Comparison of ENCODE assay signal across 8 mouse cellular contexts in genomic region chr11:101171721-101172433, GRCm38 (mm10). TPM values are rescaled to one million over a fixed set of nuclear protein-coding genes. Genes with fewer than 3 reads are reported as not detected.
DNase-seq lines count a peak whose midpoint lies in the region; ATAC-seq and TF ChIP-seq lines count a peak whose summit lies in the region.

No protein-coding gene starts in this region.

- peaks cover 56% of the 10 kb centered on the region for H3K4me1 ChIP-seq in G1E (ENCODE audit: insufficient read depth, low read depth, low read length)
- H3K4me1 ChIP-seq in bone marrow macrophage, adult 2 months (ENCODE audit: control insufficient read depth, insufficient read depth, low read length): peaks cover 33% of the 10 kb centered on the region
- peaks cover 34% of the 10 kb centered on the region for H3K4me1 ChIP-seq in forebrain, embryonic 14.5 days (ENCODE audit: control insufficient read depth, insufficient read depth, low read length)
- peaks cover 59% of the 10 kb centered on the region for H3K4me1 ChIP-seq in lung, embryonic 16.5 days (replicated peaks; ENCODE audit: control insufficient read depth, insufficient read depth, low read length)
- H3K4me1 ChIP-seq in olfactory bulb, adult 2 months (ENCODE audit: control insufficient read depth, insufficient read depth, low read length): peaks cover 47% of the 10 kb centered on the region

- DNase-seq in G1E (ENCODE audit: low spot score): peak; percentile 47
- DNase-seq in forebrain, embryonic 14.5 days (ENCODE audit: low spot score): peak; percentile 92
- peak; percentile 77 to 80 for DNase-seq in heart, postnatal 36 days
- DNase-seq in layer of hippocampus, adult 9-11 months: peak; percentile 61

- ATAC-seq in G1E (ENCODE audit: extremely low read depth, insufficient number of reproducible peaks, low FRiP score, poor library complexity, severe bottlenecking): no peak
- peak; percentile 65 for ATAC-seq in forebrain, embryonic 14.5 days
- ATAC-seq in lung, embryonic 16.5 days (ENCODE audit: low read depth): peak; percentile 73
- no peak for ATAC-seq in inflammation-experienced regulatory T-cells, adult 6 months

- H3K9me3 ChIP-seq in G1E (replicated peaks): 0 out of 2 replicates have a peak, but pooled peaks cover 2% of the 10 kb centered on the region
- H3K9me3 ChIP-seq in forebrain, embryonic 14.5 days (replicated peaks; ENCODE audit: control insufficient read depth, low read length): no peaks in the 10 kb centered on the region
- H3K9me3 ChIP-seq in lung, embryonic 16.5 days (ENCODE audit: control insufficient read depth, low read length): no peaks in the 10 kb centered on the region

- peak overlapping the region; percentile 71 for H3K4me3 ChIP-seq in G1E (ENCODE audit: low read depth, low read length)
- peak overlapping the region; percentile 57 for H3K4me3 ChIP-seq in bone marrow macrophage, adult 2 months (ENCODE audit: insufficient read depth, low read length)
- peak overlapping the region; percentile 73 for H3K4me3 ChIP-seq in forebrain, embryonic 14.5 days (ENCODE audit: low read depth, low read length)
- peak overlapping the region; percentile 68 for H3K4me3 ChIP-seq in lung, embryonic 16.5 days (ENCODE audit: low read length)
- H3K4me3 ChIP-seq in olfactory bulb, adult 2 months (ENCODE audit: insufficient read depth, low read depth, low read length): peak overlapping the region; percentile 46

- peaks cover 79% of the 10 kb centered on the region for H3K27me3 ChIP-seq in G1E (ENCODE audit: insufficient read depth, low read length)
- peaks cover 62% of the 10 kb centered on the region for H3K27me3 ChIP-seq in forebrain, embryonic 14.5 days (replicated peaks; ENCODE audit: control insufficient read depth, insufficient read depth, low read length)
- peaks cover 22% of the 10 kb centered on the region for H3K27me3 ChIP-seq in lung, embryonic 16.5 days (ENCODE audit: control insufficient read depth, insufficient read depth, low read depth, low read length)

- under 1% methylated on average over 31 of the region's 31 CpGs for WGBS in forebrain, embryonic 14.5 days
- WGBS in lung, embryonic 16.5 days: under 1% methylated on average over 31 of the region's 31 CpGs
- WGBS in olfactory bulb, adult 2 months: under 1% methylated on average over 31 of the region's 31 CpGs

- H3K36me3 ChIP-seq in G1E (replicated peaks): peaks cover 6% of the 10 kb centered on the region
- H3K36me3 ChIP-seq in forebrain, embryonic 14.5 days (ENCODE audit: control insufficient read depth, insufficient read depth, low read length): peaks cover 10% of the 10 kb centered on the region
- H3K36me3 ChIP-seq in lung, embryonic 16.5 days (ENCODE audit: control insufficient read depth, insufficient read depth, low read length): peaks cover 13% of the 10 kb centered on the region

- H3K9ac ChIP-seq in forebrain, embryonic 14.5 days (ENCODE audit: low read length): peak overlapping the region; percentile 32; the same call in 1 of the 2 replicates
- H3K9ac ChIP-seq in lung, embryonic 16.5 days (ENCODE audit: low read length): peak overlapping the region; percentile 67

- H3K4me2 ChIP-seq in forebrain, embryonic 14.5 days (ENCODE audit: low read length): peak overlapping the region; percentile 79
- H3K4me2 ChIP-seq in lung, embryonic 16.5 days (ENCODE audit: low read depth, low read length): peak overlapping the region; percentile 82

- TF ChIP-seq CTCF in G1E (IDR thresholded peaks at IDR 0.05; ENCODE audit: low read depth, low read length): no peak
- no peak for TF ChIP-seq CTCF in bone marrow macrophage, adult 2 months (IDR thresholded peaks at IDR 0.05; ENCODE audit: low read depth, low read length)
- no peak for TF ChIP-seq CTCF in olfactory bulb, adult 2 months (IDR thresholded peaks at IDR 0.05; ENCODE audit: insufficient read depth, low read depth, low read length)

- intact Hi-C loops in heart, postnatal 36 days (cut with DNase I): loop anchor here (5.0 kb wide), 1 partner anchor 205 kb away; no protein-coding TSS in a partner anchor

- TF ChIP-seq POLR2A in bone marrow macrophage, adult 2 months (IDR thresholded peaks at IDR 0.05; ENCODE audit: borderline replicate concordance, low read depth, low read length): no peak
- no peak for TF ChIP-seq POLR2A in olfactory bulb, adult 2 months (IDR thresholded peaks at IDR 0.05; ENCODE audit: insufficient read depth, low read depth, low read length)

- peak overlapping the region; percentile 37 for H3K27ac ChIP-seq in bone marrow macrophage, adult 2 months (ENCODE audit: insufficient read depth, low read depth, low read length)
- H3K27ac ChIP-seq in forebrain, embryonic 14.5 days (ENCODE audit: low read depth, low read length): peak overlapping the region; percentile 55
- H3K27ac ChIP-seq in lung, embryonic 16.5 days (ENCODE audit: low read length): peak overlapping the region; percentile 98
- peak overlapping the region; percentile 82 for H3K27ac ChIP-seq in olfactory bulb, adult 2 months (ENCODE audit: insufficient read depth, low read depth, low read length)

RNA-seq across cellular contexts. Expression of gene Plekhh3, which starts 0.7 kb away (rescaled TPM):
- total RNA-seq in G1E (2014; fragmentation: Nextera tagmentation): 0.49 and 2.6 TPM in 2 replicates
- 1.5 and 1.9 TPM in 2 replicates for total RNA-seq in G1E (2017)
- 3.8 and 4.8 TPM in 2 replicates for polyA plus RNA-seq in G1E (2012)
- polyA plus RNA-seq in bone marrow macrophage, adult 2 months (2012; ENCODE audit: insufficient read depth, insufficient read length, missing spikeins): 4.3 and 6.4 TPM in 2 replicates
- 4.6 and 5.5 TPM in 2 replicates for polyA plus RNA-seq in forebrain, embryonic 14.5 days (2014; fragmentation: Nextera tagmentation; extraction: Ambion mirVana)
- total RNA-seq in heart, postnatal 36 days (2021): 10 to 100 TPM; 25.0 to 27.7 TPM
- 17.0 and 17.1 TPM in 2 replicates for polyA plus RNA-seq in lung, embryonic 16.5 days (2015; fragmentation: Nextera tagmentation; extraction: Ambion mirVana)
- not detected in 2 replicates for polyA plus RNA-seq in olfactory bulb, adult 2 months (2012; ENCODE audit: insufficient read depth, insufficient read length, low replicate concordance, missing spikeins)
- polyA plus RNA-seq in inflammation-experienced regulatory T-cells, adult 6 months (2017; shearing (Covaris generic)): not detected

RNA-seq across cellular contexts. Expression of gene Cntnap1, which starts 1.6 kb away (rescaled TPM):
- total RNA-seq in G1E (2014; fragmentation: Nextera tagmentation) (not detected in 2 replicates), G1E (2017) (under 0.01 and 0.06 TPM in 2 replicates)
- 0.02 and 0.08 TPM in 2 replicates for polyA plus RNA-seq in G1E (2012)
- 2.5 and 3.2 TPM in 2 replicates for polyA plus RNA-seq in bone marrow macrophage, adult 2 months (2012; ENCODE audit: insufficient read depth, insufficient read length, missing spikeins)
- 0.39 and 0.48 TPM in 2 replicates for polyA plus RNA-seq in forebrain, embryonic 14.5 days (2014; fragmentation: Nextera tagmentation; extraction: Ambion mirVana)
- 1 to 10 TPM; 1.5 to 1.7 TPM for total RNA-seq in heart, postnatal 36 days (2021)
- 1.1 and 1.2 TPM in 2 replicates for polyA plus RNA-seq in lung, embryonic 16.5 days (2015; fragmentation: Nextera tagmentation; extraction: Ambion mirVana)
- not detected in 2 replicates for polyA plus RNA-seq in olfactory bulb, adult 2 months (2012; ENCODE audit: insufficient read depth, insufficient read length, low replicate concordance, missing spikeins)
- under 1 TPM in 2 of 3 experiments, not detected in 1; 0.09 to 0.15 TPM for polyA plus RNA-seq in inflammation-experienced regulatory T-cells, adult 6 months (2017; shearing (Covaris generic))

RNA-seq across cellular contexts. Expression of gene Ccr10, which starts 3.4 kb away (rescaled TPM):
- total RNA-seq in G1E (2014; fragmentation: Nextera tagmentation): not detected in 2 replicates
- total RNA-seq in G1E (2017): not detected in 2 replicates
- not detected in 2 replicates for polyA plus RNA-seq in G1E (2012)
- polyA plus RNA-seq in bone marrow macrophage, adult 2 months (2012; ENCODE audit: insufficient read depth, insufficient read length, missing spikeins): not detected in 2 replicates
- polyA plus RNA-seq in forebrain, embryonic 14.5 days (2014; fragmentation: Nextera tagmentation; extraction: Ambion mirVana): 0.10 TPM in 1 of 2 replicates, not detected in the other
- under 1 TPM in 1 of 2 experiments, not detected in 1; 0.24 TPM for total RNA-seq in heart, postnatal 36 days (2021)
- polyA plus RNA-seq in lung, embryonic 16.5 days (2015; fragmentation: Nextera tagmentation; extraction: Ambion mirVana): 0.23 and 0.35 TPM in 2 replicates
- polyA plus RNA-seq in olfactory bulb, adult 2 months (2012; ENCODE audit: insufficient read depth, insufficient read length, low replicate concordance, missing spikeins): not detected in 2 replicates
- under 1 TPM in 2 of 3 experiments, not detected in 1; 0.33 to 0.55 TPM for polyA plus RNA-seq in inflammation-experienced regulatory T-cells, adult 6 months (2017; shearing (Covaris generic))

RNA-seq across cellular contexts. Expression of gene Tubg2, which starts 16.2 kb away (rescaled TPM):
- total RNA-seq in G1E (2014; fragmentation: Nextera tagmentation) (not detected in 2 replicates), G1E (2017) (not detected in 2 replicates)
- not detected in 2 replicates for polyA plus RNA-seq in G1E (2012)
- polyA plus RNA-seq in bone marrow macrophage, adult 2 months (2012; ENCODE audit: insufficient read depth, insufficient read length, missing spikeins): not detected in 2 replicates
- 27.4 and 31.9 TPM in 2 replicates for polyA plus RNA-seq in forebrain, embryonic 14.5 days (2014; fragmentation: Nextera tagmentation; extraction: Ambion mirVana)
- 1 to 10 TPM; 3.7 to 3.9 TPM for total RNA-seq in heart, postnatal 36 days (2021)
- 3.1 TPM in 2 replicates for polyA plus RNA-seq in lung, embryonic 16.5 days (2015; fragmentation: Nextera tagmentation; extraction: Ambion mirVana)
- not detected in 2 replicates for polyA plus RNA-seq in olfactory bulb, adult 2 months (2012; ENCODE audit: insufficient read depth, insufficient read length, low replicate concordance, missing spikeins)
- polyA plus RNA-seq in inflammation-experienced regulatory T-cells, adult 6 months (2017; shearing (Covaris generic)): 1 to 10 TPM; 1.2 to 1.8 (median 1.5) TPM

RNA-seq across cellular contexts. Expression of gene Tubg1, which starts 52.1 kb away (rescaled TPM):
- total RNA-seq in G1E (2014; fragmentation: Nextera tagmentation) (39.8 and 42.0 TPM in 2 replicates), G1E (2017) (46.0 and 47.5 TPM in 2 replicates)
- 96.1 and 120 TPM in 2 replicates for polyA plus RNA-seq in G1E (2012)
- 13.3 and 18.6 TPM in 2 replicates for polyA plus RNA-seq in bone marrow macrophage, adult 2 months (2012; ENCODE audit: insufficient read depth, insufficient read length, missing spikeins)
- 84.9 and 87.8 TPM in 2 replicates for polyA plus RNA-seq in forebrain, embryonic 14.5 days (2014; fragmentation: Nextera tagmentation; extraction: Ambion mirVana)
- 10 to 100 TPM; 23.2 to 24.1 TPM for total RNA-seq in heart, postnatal 36 days (2021)
- 70.6 and 82.1 TPM in 2 replicates for polyA plus RNA-seq in lung, embryonic 16.5 days (2015; fragmentation: Nextera tagmentation; extraction: Ambion mirVana)
- not detected in 2 replicates for polyA plus RNA-seq in olfactory bulb, adult 2 months (2012; ENCODE audit: insufficient read depth, insufficient read length, low replicate concordance, missing spikeins)
- polyA plus RNA-seq in inflammation-experienced regulatory T-cells, adult 6 months (2017; shearing (Covaris generic)): 10 to 100 TPM; 24.7 to 32.4 (median 24.7) TPM

Comparison
In these comparisons a context has a peak if more than half of its experiments do, and no peak if none do; other contexts are left out.
1. ATAC-seq: peak in forebrain, embryonic 14.5 days (single experiment) and lung, embryonic 16.5 days (single experiment); none in G1E (single experiment) and inflammation-experienced regulatory T-cells, adult 6 months (single experiment).
2. H3K27ac ChIP-seq: peak in every context shown above with its lines; median percentile 98 in lung, embryonic 16.5 days; 82 in olfactory bulb, adult 2 months; 55 in forebrain, embryonic 14.5 days; 37 in bone marrow macrophage, adult 2 months.
3. Peak in every context shown above with its lines, with median percentiles within 50 percentile points of each other: DNase-seq and H3K4me3 ChIP-seq.